Mouse (Mus musculus): Measurements from ENCODE around the gene Gm5414. TPM values are rescaled to one million over a fixed set of nuclear protein-coding genes. Genes with fewer than 3 reads are reported as not detected.

Gm5414 gene
- not detected in 2 replicates for polyA plus RNA-seq (2015; fragmentation: Nextera tagmentation; extraction: Ambion mirVana)

GRCm38 (mm10) chr15:101627884-101628283 is at the start of gene Gm5414:
TSS of gene Gm5414 (minus strand) at chr15:101628188.
- ATAC-seq (no peak), DNase-seq (ENCODE audit: low spot score) (no peak)
- H3K4me3 ChIP-seq (ENCODE audit: low read depth, low read length): no peak within 1 kb of the TSS
- WGBS: 61% methylated on average over 2 of the region's 2 CpGs
- H3K9ac ChIP-seq (replicated peaks; ENCODE audit: low read depth): no peak within 1 kb of the TSS
- H3K4me2 ChIP-seq (replicated peaks; ENCODE audit: low read depth, low read length): no peak within 1 kb of the TSS
- H3K27ac ChIP-seq (ENCODE audit: low read length): no peak within 1 kb of the TSS
- H3K27me3 ChIP-seq (replicated peaks; ENCODE audit: insufficient read depth, low read length): no peaks in the 10 kb centered on the region
- TF ChIP-seq EP300 (IDR thresholded peaks at IDR 0.05) (no peak), CTCF (IDR thresholded peaks at IDR 0.05) (no peak)
- no peaks in the 10 kb centered on the region for H3K36me3 ChIP-seq (ENCODE audit: insufficient read depth, low read length)
- H3K9me3 ChIP-seq (ENCODE audit: low read length): no peaks in the 10 kb centered on the region
- H3K4me1 ChIP-seq (ENCODE audit: insufficient read depth, low read depth, low read length): no peaks in the 10 kb centered on the region

DNA sequence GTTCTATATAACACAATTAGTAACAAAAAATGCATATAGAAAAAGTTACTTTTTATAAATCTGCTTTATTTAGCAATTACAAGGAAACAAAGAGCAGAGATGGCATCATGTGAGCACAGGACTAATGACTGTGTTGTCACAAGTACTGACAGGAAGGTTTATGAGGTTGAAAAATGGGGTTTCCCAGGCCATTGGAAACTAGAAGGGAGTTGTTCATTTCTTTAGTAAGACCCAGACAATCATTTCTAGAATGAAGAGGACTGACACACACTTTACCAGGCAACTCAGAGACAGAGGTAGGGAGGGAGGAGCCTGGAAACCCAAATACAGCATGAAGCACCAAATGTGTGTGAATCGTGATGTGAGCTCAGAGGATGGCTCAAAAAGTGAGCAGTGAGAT is 48.0 kb upstream of the Gm5414 start:
- H3K4me1 ChIP-seq (ENCODE audit: insufficient read depth, low read depth, low read length): no peaks in the 10 kb centered on the region
- no peak overlapping the region for H3K4me3 ChIP-seq (ENCODE audit: low read depth, low read length)
- no peak overlapping the region for H3K27ac ChIP-seq (ENCODE audit: low read length)
- 88% methylated on average over 1 of the region's 1 CpGs for WGBS
- H3K4me2 ChIP-seq (replicated peaks; ENCODE audit: low read depth, low read length): no peak overlapping the region
- DNase-seq (ENCODE audit: low spot score) (no peak), ATAC-seq (no peak)
- TF ChIP-seq EP300 (IDR thresholded peaks at IDR 0.05): no peak
- no peaks in the 10 kb centered on the region for H3K9me3 ChIP-seq (ENCODE audit: low read length)
- no peaks in the 10 kb centered on the region for H3K27me3 ChIP-seq (replicated peaks; ENCODE audit: insufficient read depth, low read length)
- H3K9ac ChIP-seq (replicated peaks; ENCODE audit: low read depth): no peak overlapping the region
- H3K36me3 ChIP-seq (ENCODE audit: insufficient read depth, low read length): no peaks in the 10 kb centered on the region

DNA sequence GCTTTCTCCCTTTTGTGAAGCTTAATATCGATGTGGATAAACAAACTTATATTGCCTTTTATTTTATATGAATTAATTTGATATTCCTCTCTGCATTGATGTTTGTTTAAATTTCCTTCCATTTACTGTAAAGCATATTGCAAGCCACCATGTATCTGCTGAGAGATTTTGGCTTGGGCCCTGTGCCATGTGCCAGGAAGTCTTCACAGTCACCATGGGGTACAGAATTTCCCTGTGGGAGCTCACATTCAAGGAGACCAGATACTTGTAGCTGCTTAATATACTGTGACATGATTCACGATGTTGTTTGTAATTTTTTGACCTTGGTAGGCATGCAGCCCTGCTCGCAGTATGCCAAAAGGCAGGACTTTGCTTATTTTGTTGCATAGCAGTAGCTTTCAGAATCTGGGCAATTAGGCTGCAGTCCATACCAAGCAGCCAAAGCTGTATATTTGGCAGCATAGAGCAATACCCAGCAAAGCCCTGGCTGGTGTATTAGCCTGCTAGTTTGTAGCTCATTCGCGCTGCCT is 24.8 kb upstream of the Gm5414 start:
- Histone ChIP-seq H3K4me2 (replicated peaks; ENCODE audit: low read depth, low read length) (no peak overlapping the region), H3K9ac (replicated peaks; ENCODE audit: low read depth) (no peak overlapping the region), H3K9me3 (ENCODE audit: low read length) (no peaks in the 10 kb centered on the region), H3K4me3 (ENCODE audit: low read depth, low read length) (no peak overlapping the region), H3K36me3 (ENCODE audit: insufficient read depth, low read length) (no peaks in the 10 kb centered on the region), H3K4me1 (ENCODE audit: insufficient read depth, low read depth, low read length) (no peaks in the 10 kb centered on the region), H3K27me3 (replicated peaks; ENCODE audit: insufficient read depth, low read length) (no peaks in the 10 kb centered on the region), H3K27ac (ENCODE audit: low read length) (no peak overlapping the region)
- DNase-seq (ENCODE audit: low spot score): no peak
- TF ChIP-seq EP300 (IDR thresholded peaks at IDR 0.05) (no peak), CTCF (IDR thresholded peaks at IDR 0.05) (no peak)
- 80% methylated on average over 5 of the region's 5 CpGs for WGBS
- no peak for ATAC-seq

DNA sequence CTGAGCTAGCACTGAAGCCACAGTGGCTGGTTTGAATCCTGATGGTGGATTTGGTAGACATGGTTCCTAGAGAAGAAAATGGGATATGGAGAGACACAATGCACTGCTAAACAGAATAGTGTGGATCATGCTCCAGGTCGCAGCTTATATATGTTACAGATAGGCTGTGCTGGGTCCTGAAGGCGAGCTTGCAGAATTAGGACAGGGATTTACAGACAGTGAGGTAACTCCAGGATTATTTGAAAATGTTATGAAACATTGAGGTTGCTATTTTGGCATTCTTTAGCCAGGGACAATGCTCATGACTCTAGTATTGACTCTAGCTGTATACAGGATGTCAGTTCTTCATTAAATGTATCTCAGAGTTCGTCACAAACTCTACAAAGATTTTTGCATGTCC is 19.3 kb upstream of the Gm5414 start, which contains the start of gene Gm5478:
Gene Gm5478 (minus strand): TSS at position 101 of the 400 bp plus-strand sequence.
- Histone ChIP-seq H3K4me3 (ENCODE audit: low read depth, low read length) (no peak within 1 kb of the TSS), H3K4me1 (ENCODE audit: insufficient read depth, low read depth, low read length) (no peaks in the 10 kb centered on the region), H3K27ac (ENCODE audit: low read length) (no peak within 1 kb of the TSS), H3K4me2 (replicated peaks; ENCODE audit: low read depth, low read length) (no peak within 1 kb of the TSS), H3K9me3 (ENCODE audit: low read length) (no peaks in the 10 kb centered on the region), H3K36me3 (ENCODE audit: insufficient read depth, low read length) (no peaks in the 10 kb centered on the region), H3K27me3 (replicated peaks; ENCODE audit: insufficient read depth, low read length) (no peaks in the 10 kb centered on the region), H3K9ac (replicated peaks; ENCODE audit: low read depth) (no peak within 1 kb of the TSS)
- ATAC-seq (no peak), DNase-seq (ENCODE audit: low spot score) (no peak)
- 63% methylated on average over 3 of the region's 3 CpGs for WGBS
- TF ChIP-seq EP300 (IDR thresholded peaks at IDR 0.05): no peak
- no peak for TF ChIP-seq CTCF (IDR thresholded peaks at IDR 0.05)

DNA sequence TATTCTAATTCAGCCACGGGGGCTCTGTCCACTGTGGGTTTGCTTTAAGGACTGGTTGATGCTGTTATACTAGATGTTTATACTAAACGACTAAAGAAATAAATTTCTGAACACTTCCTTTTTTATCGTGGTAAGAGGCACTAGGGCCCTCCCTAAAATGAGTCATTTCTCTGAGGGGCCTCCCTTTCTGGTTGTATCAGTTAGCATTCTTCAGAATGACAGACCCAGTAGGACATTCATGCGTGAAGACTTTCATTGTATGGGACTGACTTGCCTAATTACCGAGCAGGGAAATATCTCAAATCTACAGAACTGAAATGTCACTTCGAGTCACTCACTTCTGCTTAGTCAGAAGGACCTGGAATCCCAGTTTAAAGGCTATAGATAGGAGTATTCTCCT is 28.9 kb downstream of the Gm5414 start:
- Histone ChIP-seq H3K27me3 (replicated peaks; ENCODE audit: insufficient read depth, low read length) (no peaks in the 10 kb centered on the region), H3K4me1 (ENCODE audit: insufficient read depth, low read depth, low read length) (no peaks in the 10 kb centered on the region), H3K9me3 (ENCODE audit: low read length) (no peaks in the 10 kb centered on the region), H3K36me3 (ENCODE audit: insufficient read depth, low read length) (no peaks in the 10 kb centered on the region), H3K27ac (ENCODE audit: low read length) (no peak overlapping the region), H3K4me3 (ENCODE audit: low read depth, low read length) (no peak overlapping the region), H3K4me2 (replicated peaks; ENCODE audit: low read depth, low read length) (no peak overlapping the region), H3K9ac (replicated peaks; ENCODE audit: low read depth) (no peak overlapping the region)
- DNase-seq (ENCODE audit: low spot score): no peak
- TF ChIP-seq EP300 (IDR thresholded peaks at IDR 0.05): no peak
- TF ChIP-seq CTCF (IDR thresholded peaks at IDR 0.05): no peak
- no peak for ATAC-seq
- 49% methylated on average over 6 of the region's 6 CpGs for WGBS

DNA sequence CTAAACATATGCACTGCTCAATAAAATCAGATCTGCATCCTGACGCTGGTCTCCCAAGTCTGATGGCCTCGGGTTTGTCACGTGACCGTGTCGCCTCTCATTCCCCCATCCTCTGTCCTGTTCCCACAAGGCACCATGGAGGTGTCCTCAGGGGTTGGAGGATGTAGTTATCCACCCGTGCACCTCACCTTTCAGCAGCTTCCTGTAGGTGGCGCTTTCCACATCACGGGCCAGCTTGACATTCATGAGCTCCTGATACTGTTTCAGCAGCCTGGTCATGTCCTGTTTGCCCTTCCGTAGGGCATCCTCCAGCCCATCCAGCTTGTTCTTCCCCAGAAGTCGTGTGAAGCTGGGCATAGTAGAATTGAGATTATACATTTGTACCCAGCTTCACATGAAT is 39.8 kb downstream of the Gm5414 start:
- Histone ChIP-seq H3K9ac (replicated peaks; ENCODE audit: low read depth) (no peak overlapping the region), H3K4me2 (replicated peaks; ENCODE audit: low read depth, low read length) (no peak overlapping the region), H3K4me3 (ENCODE audit: low read depth, low read length) (no peak overlapping the region), H3K27ac (ENCODE audit: low read length) (no peak overlapping the region), H3K9me3 (ENCODE audit: low read length) (no peaks in the 10 kb centered on the region), H3K27me3 (replicated peaks; ENCODE audit: insufficient read depth, low read length) (no peaks in the 10 kb centered on the region), H3K4me1 (ENCODE audit: insufficient read depth, low read depth, low read length) (no peaks in the 10 kb centered on the region), H3K36me3 (ENCODE audit: insufficient read depth, low read length) (no peaks in the 10 kb centered on the region)
- 80% methylated on average over 10 of the region's 10 CpGs for WGBS
- no peak for DNase-seq (ENCODE audit: low spot score)
- no peak for TF ChIP-seq EP300 (IDR thresholded peaks at IDR 0.05)
- TF ChIP-seq CTCF (IDR thresholded peaks at IDR 0.05): peak; percentile 31
- no peak for ATAC-seq

- no peaks in the 10 kb centered on the region for H3K9me3 ChIP-seq (ENCODE audit: low read length)
- no peaks in the 10 kb centered on the region for H3K4me1 ChIP-seq (ENCODE audit: insufficient read depth, low read depth, low read length)
- WGBS: 10% methylated on average over 2 of the region's 2 CpGs
- H3K27me3 ChIP-seq (replicated peaks; ENCODE audit: insufficient read depth, low read length): no peaks in the 10 kb centered on the region
- TF ChIP-seq CTCF (IDR thresholded peaks at IDR 0.05) (no peak), EP300 (IDR thresholded peaks at IDR 0.05) (no peak)
- H3K36me3 ChIP-seq (ENCODE audit: insufficient read depth, low read length): no peaks in the 10 kb centered on the region
- H3K27ac ChIP-seq (ENCODE audit: low read length): no peak overlapping the region
- ATAC-seq (no peak), DNase-seq (ENCODE audit: low spot score) (no peak)
- no peak overlapping the region for H3K4me3 ChIP-seq (ENCODE audit: low read depth, low read length)
- no peak overlapping the region for H3K4me2 ChIP-seq (replicated peaks; ENCODE audit: low read depth, low read length)
- no peak overlapping the region for H3K9ac ChIP-seq (replicated peaks; ENCODE audit: low read depth)
These were observed 43.5 kb downstream of the Gm5414 start for GRCm38 (mm10) chr15:101584456-101584855.

Measured in lung, postnatal 0 days (tissue).